Mouse (Mus musculus): ENCODE data around the gene Zscan4e. TPM values are rescaled to one million over a fixed set of nuclear protein-coding genes. Genes with fewer than 3 reads are reported as not detected.
"Not testable (repeated sequence)": the region's sequence is repeated elsewhere in the genome, so short reads cannot be mapped to it uniquely, and the experiment has no call there.

The Zscan4e gene
- not detected in 2 replicates for polyA plus RNA-seq (2016; fragmentation: Nextera tagmentation; extraction: Ambion mirVana)

DNA sequence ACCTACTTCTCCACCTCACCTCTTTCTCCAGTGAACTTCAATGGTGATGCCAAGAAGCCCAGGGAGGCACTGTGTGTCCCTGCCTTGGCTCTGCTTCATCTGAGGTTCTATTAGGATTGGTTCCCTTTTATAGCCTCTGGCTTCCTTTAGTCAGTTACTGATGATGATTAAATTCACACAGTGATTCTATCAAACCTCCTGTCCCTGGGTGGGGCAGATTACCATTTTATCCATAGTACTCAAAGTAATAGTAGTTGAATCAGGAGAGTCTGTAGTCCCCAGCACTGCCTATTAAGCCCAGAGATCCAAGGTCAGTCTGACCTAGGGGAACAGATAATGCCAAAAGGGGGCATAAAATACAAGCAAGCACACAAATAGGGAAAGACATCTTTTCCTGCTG, at the start of gene Zscan4e:
Gene Zscan4e, minus strand, starts transcription at position 101 of the 400 bp plus-strand sequence.
- H3K4me3 ChIP-seq; DNase-seq (ENCODE audit: low spot score); H3K4me1 ChIP-seq; H3K36me3 ChIP-seq; H3K27ac ChIP-seq (replicated peaks); H3K9me3 ChIP-seq (replicated peaks); H3K27me3 ChIP-seq (ENCODE audit: low read depth, poor library complexity, severe bottlenecking): not testable (repeated sequence)

Small RNA genes within 50 kb of the gene (microRNA-seq; reads per million reads assigned to microRNA genes)
- not detected for gene Gm23087
- not detected for gene Gm26248

Other genes with a start within 250 kb of the Zscan4e start
- gene Zscan4-ps1, start 241.0 kb downstream of the Zscan4e start, polyA plus RNA-seq (2016; fragmentation: Nextera tagmentation; extraction: Ambion mirVana) = not detected in 2 replicates
- not detected in 2 replicates for gene Zscan4d, start 144.5 kb downstream of the Zscan4e start, polyA plus RNA-seq (2016; fragmentation: Nextera tagmentation; extraction: Ambion mirVana)
- not detected in 2 replicates for gene Zscan4f, start 87.2 kb upstream of the Zscan4e start, polyA plus RNA-seq (2016; fragmentation: Nextera tagmentation; extraction: Ambion mirVana)
- not detected in 2 replicates for gene Zscan4-ps2, start 203.6 kb upstream of the Zscan4e start, polyA plus RNA-seq (2016; fragmentation: Nextera tagmentation; extraction: Ambion mirVana)

All from midbrain, embryonic 10.5 days (tissue).